Mouse (Mus musculus) WW6 (cell line): Measurements from ENCODE around the gene Ddx58.
A peak's percentile ranks its signal among the peaks of the same experiment; 100 is the strongest.

Experiments used
- DNase-seq: peaks from one replicate; pipeline ENCODE4 v3.0.0-alpha.2; 2013; ENCODE audit warnings: low read depth, low spot score

Ddx58 gene

GRCm38 (mm10) chr4:40239409-40240271 lies at the start of gene Ddx58:
Ddx58 (minus strand) TSS chr4:40239828.
- no peak for DNase-seq

GRCm38 (mm10) chr4:40289046-40289445 lies 49.4 kb upstream of the Ddx58 start:
- no peak for DNase-seq

DNA sequence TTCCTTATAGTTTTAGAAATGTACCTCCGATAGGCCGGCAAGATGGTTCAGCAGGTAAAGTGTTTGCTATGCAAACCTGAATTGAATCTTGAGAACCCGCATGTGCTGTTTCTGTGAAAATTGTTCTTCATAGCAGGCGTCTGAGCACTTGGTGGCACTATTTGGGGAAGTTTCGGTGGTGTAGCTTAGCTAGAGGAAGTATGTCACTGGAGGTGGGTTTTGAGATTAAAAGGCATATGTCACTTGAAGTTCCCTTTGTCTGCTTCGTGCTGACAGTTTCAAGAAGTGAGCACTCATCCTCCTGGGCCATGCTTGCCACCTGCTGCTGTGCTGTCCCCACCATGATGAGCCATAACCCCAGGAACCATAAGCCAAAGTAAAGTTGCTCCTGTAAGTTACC lies 47.8 kb upstream of the Ddx58 start:
- no peak for DNase-seq

- no peak for DNase-seq
These were observed 46.0 kb upstream of the Ddx58 start for GRCm38 (mm10) chr4:40285582-40285981.

DNA sequence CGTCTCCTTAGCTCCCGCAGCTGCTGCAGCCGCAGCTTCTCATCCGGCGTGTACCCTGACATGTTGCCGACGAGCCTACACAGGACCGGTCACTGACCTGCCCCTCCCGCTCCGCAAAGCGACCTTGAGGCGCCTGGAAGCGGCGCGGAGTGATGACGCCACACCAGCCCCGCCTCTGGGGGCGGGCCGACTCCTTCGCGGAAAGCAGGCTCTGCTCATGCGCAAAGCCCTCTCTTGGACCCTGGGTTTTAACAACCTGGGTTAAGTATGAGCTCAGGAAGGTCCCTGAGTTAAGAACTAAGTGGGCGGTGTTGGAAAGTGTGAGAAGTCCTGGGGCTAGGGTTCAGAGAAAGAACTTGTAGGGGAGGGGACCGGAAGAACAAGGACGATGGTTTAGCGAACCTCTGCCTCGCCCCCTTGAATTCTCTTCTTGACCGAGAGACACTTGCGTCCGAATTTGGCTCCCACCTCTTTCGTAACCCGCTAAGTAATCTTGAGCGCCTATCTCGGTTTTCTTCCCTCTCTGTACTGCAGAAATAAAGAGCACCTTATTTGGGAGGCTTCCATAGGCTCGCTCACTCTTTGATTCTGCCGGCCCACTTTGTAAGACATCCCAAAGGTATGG lies 39.8 kb upstream of the Ddx58 start, which contains the start of gene Ndufb6:
Gene Ndufb6, minus strand, starts transcription at position 146 of the 625 bp plus-strand sequence.
- DNase-seq, result peak; percentile 95

- DNase-seq, result no peak
These were observed 39.2 kb upstream of the Ddx58 start for GRCm38 (mm10) chr4:40278880-40279275.

GRCm38 (mm10) chr4:40269430-40270032 lies 29.9 kb upstream of the Ddx58 start, which contains the start of the genes Smim27 and Topors:
Smim27 (plus strand) TSS chr4:40269579.
Topors (minus strand) TSS chr4:40269850.
- DNase-seq, result peak; percentile 94

DNA sequence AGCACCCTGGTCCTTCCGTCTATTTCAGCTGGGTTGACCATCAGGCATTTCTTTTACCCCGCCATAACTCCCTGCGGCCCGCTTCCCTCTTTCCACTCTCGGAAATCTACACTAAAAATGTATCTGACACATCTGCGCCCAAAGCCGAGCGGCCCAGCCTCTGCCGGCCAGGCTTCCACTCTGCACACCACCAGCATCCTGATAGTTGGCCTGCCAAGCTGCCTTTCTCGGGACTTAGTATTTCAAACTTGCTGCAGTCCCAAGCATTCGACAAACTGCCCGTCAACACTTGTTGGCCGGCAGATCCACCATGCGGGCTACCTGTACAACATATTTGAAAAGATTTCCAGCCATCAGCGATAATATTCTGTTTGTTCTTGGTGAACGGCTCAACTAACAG lies 29.2 kb upstream of the Ddx58 start:
- DNase-seq, result no peak

DNA sequence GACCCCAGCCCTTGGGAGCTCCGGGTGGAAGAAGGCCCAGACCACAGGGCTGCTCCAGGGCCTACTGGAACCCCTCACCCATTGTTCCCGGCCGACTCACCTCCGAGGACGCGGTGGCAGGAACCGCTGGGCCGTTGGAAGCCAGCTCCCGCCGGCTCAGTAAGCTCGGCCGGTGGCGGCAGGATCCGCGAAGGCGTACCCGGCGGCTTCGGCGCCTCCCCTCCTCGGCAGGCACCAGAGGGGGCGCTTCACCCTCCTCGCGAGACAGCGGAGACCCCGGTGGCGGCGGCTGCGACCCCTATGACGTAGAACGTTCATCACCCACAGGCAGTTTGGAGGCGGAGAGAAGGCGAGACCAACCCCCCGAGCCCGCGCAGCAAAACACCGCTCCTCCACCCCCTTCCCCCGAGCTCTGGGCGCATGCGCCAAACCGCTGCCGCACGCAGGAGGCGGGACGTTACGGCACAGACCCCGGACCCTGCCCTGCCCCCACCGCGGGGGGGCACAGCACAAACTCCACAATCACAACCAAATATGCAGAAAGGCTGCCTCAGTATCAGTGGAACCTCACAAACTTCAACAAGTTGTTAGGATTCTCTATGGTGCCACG lies 28.7 kb upstream of the Ddx58 start:
- peak; percentile 85 for DNase-seq

DNA sequence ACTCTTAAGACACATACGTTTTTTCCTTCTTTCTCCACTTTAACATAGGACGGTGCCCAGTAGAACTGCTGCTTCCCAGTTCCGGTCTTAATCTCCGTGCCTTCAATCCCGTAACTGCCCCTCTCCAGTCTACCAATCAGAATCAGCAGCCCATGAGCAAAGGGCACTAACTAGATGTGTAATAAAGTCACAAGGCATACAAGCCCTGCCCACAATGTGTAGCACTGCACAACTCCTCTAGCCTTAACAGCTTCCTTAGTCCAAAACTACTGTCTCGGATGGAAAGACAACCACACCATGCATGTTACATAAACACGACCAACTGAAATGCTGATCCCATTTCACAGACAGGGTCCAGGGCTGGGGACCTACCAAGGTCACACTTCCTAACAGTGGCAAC lies 28.1 kb upstream of the Ddx58 start:
- DNase-seq, result no peak

GRCm38 (mm10) chr4:40264321-40264720 lies 24.7 kb upstream of the Ddx58 start:
- DNase-seq, result no peak

- DNase-seq, result no peak
These were observed 14.9 kb upstream of the Ddx58 start for GRCm38 (mm10) chr4:40254385-40255103.

- DNase-seq, result no peak
These were observed 14.1 kb upstream of the Ddx58 start for GRCm38 (mm10) chr4:40253766-40254165.

GRCm38 (mm10) chr4:40250984-40251383 lies 11.4 kb upstream of the Ddx58 start:
- DNase-seq, result no peak

DNA sequence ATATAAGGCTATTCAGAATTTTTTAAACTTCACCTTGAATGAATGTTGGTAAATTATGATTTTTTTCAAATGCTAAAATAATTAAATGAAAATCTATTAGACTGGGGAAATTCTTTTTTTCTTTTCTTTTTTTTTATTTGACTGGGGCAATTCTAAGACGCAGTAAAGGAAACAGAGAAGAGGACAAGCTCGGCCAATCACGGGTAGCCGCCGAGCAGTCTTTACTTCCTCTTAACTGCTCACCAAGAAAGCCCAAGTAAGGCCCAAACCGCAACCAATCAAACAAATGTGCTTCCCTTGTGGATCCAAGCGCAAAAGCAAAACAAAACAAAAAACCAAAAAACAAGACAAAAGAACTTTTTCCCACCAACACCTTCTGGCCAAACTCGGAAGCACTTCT lies 4.4 kb upstream of the Ddx58 start:
- DNase-seq, result no peak

DNA sequence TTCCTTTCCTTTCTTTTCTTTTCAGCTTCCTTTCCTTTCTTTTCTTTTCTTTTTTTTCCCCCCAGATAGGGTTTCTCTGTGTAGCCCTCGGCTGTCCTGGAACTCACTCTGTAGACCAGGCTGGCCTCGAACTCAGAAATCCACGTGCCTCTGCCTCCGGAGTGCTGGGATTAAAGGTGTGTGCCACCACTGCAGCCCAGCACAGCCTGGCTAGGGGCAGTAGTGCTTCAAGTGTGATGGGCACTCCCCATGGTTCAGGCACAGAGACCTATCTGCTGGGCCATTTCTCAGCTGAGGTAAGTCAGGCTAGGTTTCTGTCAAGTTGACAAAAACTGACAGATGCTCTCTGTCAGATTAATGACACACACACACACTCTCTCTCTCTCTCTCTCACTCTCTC lies 3.4 kb upstream of the Ddx58 start:
- no peak for DNase-seq

- DNase-seq, result no peak
These were observed 2.3 kb upstream of the Ddx58 start for GRCm38 (mm10) chr4:40241928-40242327.

DNA sequence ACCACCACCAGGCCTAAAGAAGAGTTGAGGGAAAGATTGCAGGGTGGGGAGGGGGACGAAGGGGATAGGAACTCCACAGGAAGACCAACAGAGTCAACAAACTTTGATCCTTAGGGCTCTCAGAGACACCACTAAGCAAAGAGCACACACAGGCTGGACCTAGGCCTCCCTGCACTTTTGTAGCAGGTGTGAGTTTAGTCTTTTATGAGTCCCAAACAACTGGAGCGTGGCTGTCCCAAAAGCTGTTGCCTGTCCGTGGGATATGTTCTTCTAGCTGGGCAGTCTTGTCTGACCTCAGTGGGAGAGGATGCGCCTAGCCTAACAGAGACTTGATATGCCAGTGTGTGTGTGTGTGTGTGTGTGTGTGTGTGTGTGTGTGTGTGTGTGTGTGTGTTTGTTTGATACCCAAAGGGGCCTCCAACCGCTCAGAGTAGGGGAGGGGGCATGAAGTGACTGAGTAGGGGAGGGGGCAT lies 680 bp upstream of the Ddx58 start:
- no peak for DNase-seq

DNA sequence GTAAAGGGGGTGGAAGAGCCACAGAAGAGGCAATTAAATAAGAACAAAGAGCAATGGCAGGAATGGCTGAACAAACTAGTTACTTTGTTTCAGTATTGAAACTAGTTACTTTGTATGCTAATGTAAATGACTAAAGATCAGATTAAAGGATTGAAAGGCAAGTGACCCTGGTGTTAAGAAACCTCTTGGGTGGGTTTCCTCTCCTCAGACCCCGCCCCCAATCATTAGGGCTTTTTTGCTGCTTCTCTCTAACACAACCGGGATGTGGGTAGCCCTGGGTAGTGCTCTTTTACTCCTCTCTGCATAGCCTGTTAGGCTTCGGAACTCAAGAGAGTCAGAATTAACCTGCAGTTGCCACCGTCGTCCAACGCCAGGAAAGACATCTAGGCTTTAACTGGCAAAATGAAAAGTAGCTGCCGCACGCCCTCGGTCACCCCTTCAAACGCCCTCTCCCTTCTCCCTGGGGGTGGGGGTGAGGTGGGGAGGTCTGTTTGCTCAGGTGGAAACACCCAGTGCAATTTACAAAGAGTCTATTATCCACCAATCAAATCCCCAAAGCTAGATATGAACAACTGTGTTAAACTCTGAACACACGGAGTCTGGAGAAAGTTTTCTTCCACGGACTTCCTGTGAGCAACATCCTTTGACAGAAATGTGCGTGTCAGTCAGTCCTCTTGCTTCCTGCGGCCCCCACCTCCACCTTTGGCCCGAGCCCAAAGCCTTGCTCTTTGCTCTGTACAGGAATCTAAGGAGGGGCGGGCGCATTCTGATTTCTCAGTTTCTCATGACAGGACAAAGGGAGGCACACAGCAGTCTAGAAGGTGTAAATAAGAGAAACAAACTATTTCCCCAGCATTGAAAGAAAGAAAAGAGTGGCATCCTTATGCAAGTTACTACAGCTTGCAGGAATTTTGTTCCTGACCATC lies 882 bp downstream of the Ddx58 start:
- no peak for DNase-seq

- DNase-seq, result no peak
These were observed 2.8 kb downstream of the Ddx58 start for GRCm38 (mm10) chr4:40236829-40237228.
